Mouse (Mus musculus): ENCODE data around the gene Togaram2.
"Not testable (repeated sequence)": the region's sequence is repeated elsewhere in the genome, so short reads cannot be mapped to it uniquely, and the experiment has no call there.

Togaram2 gene

GRCm38 (mm10) chr17:71730655-71731054 lies 57.6 kb downstream of the Togaram2 start:
- CTCF ChIA-PET, result no interaction called here

- CTCF ChIA-PET, result no interaction called here
Observed at GRCm38 (mm10) chr17:71736442-71736841, 63.4 kb downstream of the Togaram2 start.

GRCm38 (mm10) chr17:71742156-71742555 lies 69.1 kb downstream of the Togaram2 start:
- CTCF ChIA-PET, result no interaction called here

GRCm38 (mm10) chr17:71742935-71743334 lies 69.9 kb downstream of the Togaram2 start:
- CTCF ChIA-PET, result no interaction called here

GRCm38 (mm10) chr17:71746114-71746513 lies 73.1 kb downstream of the Togaram2 start:
- CTCF ChIA-PET, result no interaction called here

- CTCF ChIA-PET, result no interaction called here
Observed at GRCm38 (mm10) chr17:71747561-71747960, 74.5 kb downstream of the Togaram2 start.

GRCm38 (mm10) chr17:71749616-71750168 lies 76.6 kb downstream of the Togaram2 start:
- CTCF ChIA-PET, result no interaction called here

GRCm38 (mm10) chr17:71752831-71753230 lies 79.8 kb downstream of the Togaram2 start, which contains the start of gene Pcare:
Gene Pcare, minus strand, starts transcription at chr17:71752894.
- CTCF ChIA-PET, result no interaction called here

- CTCF ChIA-PET, result no interaction called here
Observed at GRCm38 (mm10) chr17:71760536-71760935, 87.5 kb downstream of the Togaram2 start.

- CTCF ChIA-PET, result not testable (repeated sequence)
Observed at GRCm38 (mm10) chr17:71768173-71768572, 95.1 kb downstream of the Togaram2 start, which contains the start of gene Clip4. Gene Clip4, plus strand, starts transcription at chr17:71768473.

- CTCF ChIA-PET, result no interaction called here
Observed at GRCm38 (mm10) chr17:71769564-71769963, 96.5 kb downstream of the Togaram2 start.

GRCm38 (mm10) chr17:71770696-71771095 lies 97.6 kb downstream of the Togaram2 start:
- CTCF ChIA-PET, result no interaction called here

GRCm38 (mm10) chr17:71774173-71774572 lies 101.1 kb downstream of the Togaram2 start:
- CTCF ChIA-PET, result no interaction called here

GRCm38 (mm10) chr17:71775279-71775678 lies 102.2 kb downstream of the Togaram2 start:
- CTCF ChIA-PET, result no interaction called here

GRCm38 (mm10) chr17:71778696-71779095 lies 105.6 kb downstream of the Togaram2 start:
- CTCF ChIA-PET, result no interaction called here

Measured in spleen, embryonic (tissue).